Mouse (Mus musculus) liver, embryonic 16.5 days (tissue): Measurements from ENCODE around the gene Luc7l. TPM values are rescaled to one million over a fixed set of nuclear protein-coding genes. Genes with fewer than 3 reads are reported as not detected.

Source experiments
- ATAC-seq: fragments of 200-750 bp; cut with Nextera tagmentation; 2 replicates; pipeline ENCODE4 v1.8.0; 2017; ENCODE audit warnings: low read depth, mild to moderate bottlenecking, moderate number of reproducible peaks, moderate library complexity
- H3K27ac ChIP-seq: fragments of 300-500 bp; sonication (generic); 2 replicates; pipeline ENCODE4 v1.5.1; 2014; ENCODE audit warnings: mild to moderate bottlenecking, low read length
- H3K27me3 ChIP-seq: fragments of 300-500 bp; sonication (generic); 2 replicates; pipeline ENCODE4 v1.6.1; 2014; ENCODE audit warnings: low read depth, low read length, mixed read lengths; ENCODE audit not compliant: control insufficient read depth, insufficient read depth
- H3K36me3 ChIP-seq: fragments of 300-500 bp; sonication (generic); 2 replicates; pipeline ENCODE4 v1.6.1; 2014; ENCODE audit warnings: mild to moderate bottlenecking; ENCODE audit not compliant: control insufficient read depth, insufficient read depth
- H3K4me1 ChIP-seq: fragments of 300-500 bp; sonication (generic); 2 replicates; pipeline ENCODE4 v1.6.1; 2014; ENCODE audit warnings: low read depth, low read length, mixed read lengths; ENCODE audit not compliant: control insufficient read depth
- H3K4me2 ChIP-seq: fragments of 300-500 bp; sonication (generic); 2 replicates; pipeline ENCODE4 v1.6.1; 2014; ENCODE audit warnings: low read depth, low read length, mixed read lengths
- H3K4me3 ChIP-seq: fragments of 300-500 bp; sonication (generic); 2 replicates; pipeline ENCODE4 v1.5.1; 2014; ENCODE audit warnings: low read depth, mild to moderate bottlenecking, low read length
- H3K9ac ChIP-seq: fragments of 300-500 bp; sonication (generic); 2 replicates; pipeline ENCODE4 v1.6.1; 2014; ENCODE audit warnings: low read depth, low read length
- H3K9me3 ChIP-seq: fragments of 300-500 bp; sonication (generic); replicated peaks from 2 replicates; pipeline ENCODE4 v1.6.1; 2016; ENCODE audit warnings: low read length; ENCODE audit not compliant: control insufficient read depth
- WGBS: fragments of 180-500 bp; shearing (Covaris S2); extraction: QIAGEN DNeasy Blood & Tissue Kit; methylation state at CpG from one replicate; pipeline ENCODE4 v1.1.7; 2014; ENCODE audit not compliant: insufficient replicate concordance; 5-methylcytosine and 5-hydroxymethylcytosine counted together
- polyA plus RNA-seq: library from polyadenylated mRNA; unstranded; fragments of >200 nt; fragmentation: Nextera tagmentation; extraction: Ambion mirVana; gene quantifications from 2 replicates; pipeline ENCODE4 v1.2.1, GENCODE M21; 2015

The Luc7l gene
- polyA plus RNA-seq, 1 experiment from 2014 or later, result 25.4 TPM

- peak overlapping the region; percentile 67 for H3K27ac ChIP-seq
- under 1% methylated on average over 32 of the region's 32 CpGs for WGBS
- no peaks in the 10 kb centered on the region for H3K27me3 ChIP-seq
- no peaks in the 10 kb centered on the region for H3K36me3 ChIP-seq
- ATAC-seq, result peak; percentile 64
- H3K9ac ChIP-seq, result peak overlapping the region; percentile 64
- peak overlapping the region; percentile 85 for H3K4me2 ChIP-seq
- H3K4me1 ChIP-seq, result peaks cover 34% of the 10 kb centered on the region
- no peaks in the 10 kb centered on the region for H3K9me3 ChIP-seq
- peak overlapping the region; percentile 70 for H3K4me3 ChIP-seq
These were observed 9.1 kb upstream of the Luc7l start for GRCm38 (mm10) chr17:26243471-26244100.

- WGBS, result 8% methylated on average over 29 of the region's 33 CpGs
- peaks cover 34% of the 10 kb centered on the region for H3K4me1 ChIP-seq
- H3K27ac ChIP-seq, result peak within 1 kb of the TSS; percentile 67
These were observed 8.4 kb upstream of the Luc7l start, which contains the start of gene Fam234a for GRCm38 (mm10) chr17:26244101-26244841. Gene Fam234a, minus strand, starts transcription at chr17:26244242.

GRCm38 (mm10) chr17:26251886-26252538 is 684 bp upstream of the Luc7l start:
- H3K4me3 ChIP-seq, result peak overlapping the region; percentile 95

More at GRCm38 (mm10) chr17:26244101-26244841, 8.4 kb upstream of the Luc7l start, which contains the start of gene Fam234a:
- Histone ChIP-seq H3K9ac (peak within 1 kb of the TSS; percentile 64), H3K36me3 (no peaks in the 10 kb centered on the region), H3K4me2 (peak within 1 kb of the TSS; percentile 85), H3K4me3 (peak within 1 kb of the TSS; percentile 70), H3K27me3 (no peaks in the 10 kb centered on the region), H3K9me3 (no peaks in the 10 kb centered on the region)
- ATAC-seq, result peak; percentile 95

GRCm38 (mm10) chr17:26253399-26253798 is 703 bp downstream of the Luc7l start:
- Histone ChIP-seq H3K4me3 (peak overlapping the region; percentile 95), H3K4me2 (peak overlapping the region; percentile 63), H3K27ac (peak overlapping the region; percentile 97), H3K4me1 (peaks cover 12% of the 10 kb centered on the region), H3K9me3 (no peaks in the 10 kb centered on the region), H3K36me3 (peaks cover 11% of the 10 kb centered on the region; the same call in 1 of the 2 replicates), H3K27me3 (no peaks in the 10 kb centered on the region), H3K9ac (peak overlapping the region; percentile 95)
- 0% methylated on average over 24 of the region's 24 CpGs for WGBS
- peak; percentile 17; the same call in 1 of the 2 replicates for ATAC-seq

More at GRCm38 (mm10) chr17:26251886-26252538, 684 bp upstream of the Luc7l start:
- 57% methylated on average over 4 of the region's 4 CpGs for WGBS
- ATAC-seq, result no peak
- Histone ChIP-seq H3K4me1 (peaks cover 12% of the 10 kb centered on the region), H3K36me3 (0 out of 2 replicates have a peak, but pooled peaks cover 7% of the 10 kb centered on the region), H3K9ac (peak overlapping the region; percentile 95), H3K27me3 (no peaks in the 10 kb centered on the region), H3K27ac (peak overlapping the region; percentile 97), H3K4me2 (peak overlapping the region; percentile 63), H3K9me3 (no peaks in the 10 kb centered on the region)

- H3K4me2 ChIP-seq, result no peak overlapping the region
- H3K27ac ChIP-seq, result no peak overlapping the region
- no peak for ATAC-seq
- H3K9me3 ChIP-seq, result no peaks in the 10 kb centered on the region
- WGBS, result 78% methylated on average over 7 of the region's 7 CpGs
- no peaks in the 10 kb centered on the region for H3K27me3 ChIP-seq
- peaks cover 23% of the 10 kb centered on the region for H3K36me3 ChIP-seq
- no peak overlapping the region for H3K4me3 ChIP-seq
- H3K4me1 ChIP-seq, result peaks cover 12% of the 10 kb centered on the region
- H3K9ac ChIP-seq, result no peak overlapping the region
These were observed 2.6 kb downstream of the Luc7l start for GRCm38 (mm10) chr17:26255313-26255712.

- Histone ChIP-seq H3K27me3 (no peaks in the 10 kb centered on the region), H3K9me3 (no peaks in the 10 kb centered on the region), H3K9ac (no peak overlapping the region), H3K4me2 (no peak overlapping the region), H3K4me1 (peaks cover 6% of the 10 kb centered on the region), H3K36me3 (peaks cover 35% of the 10 kb centered on the region), H3K4me3 (no peak overlapping the region), H3K27ac (no peak overlapping the region)
- ATAC-seq, result no peak
- WGBS, result 63% methylated on average over 4 of the region's 4 CpGs
These were observed 9.1 kb downstream of the Luc7l start for GRCm38 (mm10) chr17:26261826-26262225.

- Histone ChIP-seq H3K4me3 (no peak overlapping the region), H3K4me2 (no peak overlapping the region), H3K36me3 (peaks cover 39% of the 10 kb centered on the region), H3K9ac (no peak overlapping the region), H3K4me1 (peaks cover 6% of the 10 kb centered on the region), H3K9me3 (no peaks in the 10 kb centered on the region), H3K27me3 (no peaks in the 10 kb centered on the region), H3K27ac (no peak overlapping the region)
- no peak for ATAC-seq
- WGBS, result 90% methylated on average over 3 of the region's 3 CpGs
These were observed 9.7 kb downstream of the Luc7l start for GRCm38 (mm10) chr17:26262384-26262783.

GRCm38 (mm10) chr17:26268851-26269250 is 16.2 kb downstream of the Luc7l start:
- Histone ChIP-seq H3K4me3 (no peak overlapping the region), H3K27ac (no peak overlapping the region), H3K9ac (no peak overlapping the region), H3K4me1 (peaks cover 6% of the 10 kb centered on the region), H3K9me3 (no peaks in the 10 kb centered on the region), H3K4me2 (no peak overlapping the region), H3K27me3 (no peaks in the 10 kb centered on the region), H3K36me3 (peaks cover 33% of the 10 kb centered on the region)
- no peak for ATAC-seq
- WGBS, result 38% methylated on average over 1 of the region's 1 CpGs
